Mouse (Mus musculus) c-Kit-negative CD71-positive TER-119-positive erythroid progenitor cells, embryonic 14.5 days (primary cell): ENCODE data around the gene Slc25a14.

ENCODE experiments used
- DNase-seq: peaks from one replicate; pipeline ENCODE4 v3.0.0-alpha.2; 2013; ENCODE audit warnings: low read depth, low spot score

Slc25a14 gene

GRCm38 (mm10) chrX:48623379-48624053 is at the start of gene Slc25a14:
Slc25a14 (plus strand) TSS chrX:48623413.
- DNase-seq, result peak; percentile 60

GRCm38 (mm10) chrX:48583332-48583731 is 39.9 kb upstream of the Slc25a14 start:
- DNase-seq, result no peak

GRCm38 (mm10) chrX:48593721-48594098 is 29.5 kb upstream of the Slc25a14 start:
- no peak for DNase-seq

GRCm38 (mm10) chrX:48594099-48594760 is 29.0 kb upstream of the Slc25a14 start, which contains the start of gene Zfp280c:
Zfp280c (minus strand) TSS chrX:48594504.
- peak; percentile 35 for DNase-seq

- no peak for DNase-seq
Observed at GRCm38 (mm10) chrX:48596053-48596452, 27.2 kb upstream of the Slc25a14 start.

- DNase-seq, result no peak
Observed at GRCm38 (mm10) chrX:48596906-48597305, 26.3 kb upstream of the Slc25a14 start.

GRCm38 (mm10) chrX:48604872-48605271 is 18.3 kb upstream of the Slc25a14 start:
- no peak for DNase-seq

GRCm38 (mm10) chrX:48623049-48623378 is 199 bp upstream of the Slc25a14 start:
- no peak for DNase-seq

- DNase-seq, result no peak
Observed at GRCm38 (mm10) chrX:48624054-48624420, 824 bp downstream of the Slc25a14 start.

- DNase-seq, result no peak
Observed at GRCm38 (mm10) chrX:48637032-48637431, 13.8 kb downstream of the Slc25a14 start.

GRCm38 (mm10) chrX:48644122-48644521 is 20.9 kb downstream of the Slc25a14 start:
- DNase-seq, result no peak

- no peak for DNase-seq
Observed at GRCm38 (mm10) chrX:48666807-48667206, 43.6 kb downstream of the Slc25a14 start.

- DNase-seq, result no peak
Observed at GRCm38 (mm10) chrX:48669588-48669987, 46.4 kb downstream of the Slc25a14 start.

- no peak for DNase-seq
Observed at GRCm38 (mm10) chrX:48671714-48672113, 48.5 kb downstream of the Slc25a14 start.

- no peak for DNase-seq
Observed at GRCm38 (mm10) chrX:48674171-48674570, 51.0 kb downstream of the Slc25a14 start, which contains the start of gene Gpr119. Gpr119 (minus strand) TSS chrX:48674478.

GRCm38 (mm10) chrX:48683451-48683850 is 60.2 kb downstream of the Slc25a14 start:
- DNase-seq, result no peak

GRCm38 (mm10) chrX:48683857-48684256 is 60.6 kb downstream of the Slc25a14 start:
- no peak for DNase-seq

GRCm38 (mm10) chrX:48694460-48694859 is 71.2 kb downstream of the Slc25a14 start:
- no peak for DNase-seq

- peak; percentile 83 for DNase-seq
Observed at GRCm38 (mm10) chrX:48694864-48695371, 71.7 kb downstream of the Slc25a14 start, which contains the start of gene Rbmx2. Rbmx2 (plus strand) TSS chrX:48695004.

GRCm38 (mm10) chrX:48709701-48710100 is 86.5 kb downstream of the Slc25a14 start:
- DNase-seq, result no peak
